11 mouse cellular contexts compared by ENCODE assay signal in genomic region chr3:34239978-34240377, GRCm38 (mm10).
"Had no signal": no experiment of that assay in that cellular context is flagged by ENCODE, and none has a peak within 500 bp of the region (broad histone marks: within the 10 kb centered on the region; RNA-seq: fewer than 3 reads in every experiment).

No protein-coding gene starts in this region.

- DNase-seq: kidney, adult 18-20 months; kidney, adult 9 months; kidney, postnatal 14 days; kidney, postnatal 4 days; liver; lung, adult 18-20 months; lung, postnatal 10 days; lung, postnatal 36 days; midbrain, embryonic 14.5 days; right cerebral cortex, postnatal 4 days; thymus, postnatal 25 days had no signal
